Mouse (Mus musculus): ENCODE data around the gene Hba-a2. TPM values are rescaled to one million over a fixed set of nuclear protein-coding genes. Genes with fewer than 3 reads are reported as not detected.
A peak's percentile ranks its signal among the peaks of the same experiment; 100 is the strongest.
"Not testable (repeated sequence)": the region's sequence is repeated elsewhere in the genome, so short reads cannot be mapped to it uniquely, and the experiment has no call there.

The Hba-a2 gene
- polyA plus RNA-seq (2011; ENCODE audit: insufficient read length, low read depth, missing spikeins): not detected in 2 replicates

- H3K4me1 ChIP-seq (ENCODE audit: control insufficient read depth, insufficient read depth, low read length); H3K27ac ChIP-seq (ENCODE audit: insufficient read depth, low read length); H3K4me3 ChIP-seq (ENCODE audit: insufficient read depth, low read length): not testable (repeated sequence)
These were observed at the start of gene Hba-a2 for GRCm38 (mm10) chr11:32296203-32296602. TSS of gene Hba-a2 (plus strand) at chr11:32296489.

GRCm38 (mm10) chr11:32247068-32247467 lies 49.2 kb upstream of the Hba-a2 start:
- no peak for TF ChIP-seq CTCF (IDR thresholded peaks at IDR 0.05; ENCODE audit: borderline replicate concordance, insufficient read depth, low read length)
- TF ChIP-seq POLR2A (IDR thresholded peaks at IDR 0.05; ENCODE audit: low read depth, low read length): no peak
- Histone ChIP-seq H3K4me3 (ENCODE audit: insufficient read depth, low read length) (no peak overlapping the region), H3K4me1 (ENCODE audit: control insufficient read depth, insufficient read depth, low read length) (peaks cover 9% of the 10 kb centered on the region), H3K27ac (ENCODE audit: insufficient read depth, low read length) (no peak overlapping the region)

- H3K27ac ChIP-seq (ENCODE audit: insufficient read depth, low read length): no peak overlapping the region
- H3K4me3 ChIP-seq (ENCODE audit: insufficient read depth, low read length): no peak overlapping the region
- peaks cover 9% of the 10 kb centered on the region for H3K4me1 ChIP-seq (ENCODE audit: control insufficient read depth, insufficient read depth, low read length)
- TF ChIP-seq CTCF (IDR thresholded peaks at IDR 0.05; ENCODE audit: borderline replicate concordance, insufficient read depth, low read length): no peak
- TF ChIP-seq POLR2A (IDR thresholded peaks at IDR 0.05; ENCODE audit: low read depth, low read length): no peak
These were observed 47.9 kb upstream of the Hba-a2 start for GRCm38 (mm10) chr11:32248350-32248749.

- H3K4me1 ChIP-seq (ENCODE audit: control insufficient read depth, insufficient read depth, low read length): peaks cover 9% of the 10 kb centered on the region
- TF ChIP-seq POLR2A (IDR thresholded peaks at IDR 0.05; ENCODE audit: low read depth, low read length) (no peak), CTCF (IDR thresholded peaks at IDR 0.05; ENCODE audit: borderline replicate concordance, insufficient read depth, low read length) (no peak)
- peak overlapping the region; percentile 74; the same call in 1 of the 2 replicates for H3K27ac ChIP-seq (ENCODE audit: insufficient read depth, low read length)
- no peak overlapping the region for H3K4me3 ChIP-seq (ENCODE audit: insufficient read depth, low read length)
These were observed 45.2 kb upstream of the Hba-a2 start for GRCm38 (mm10) chr11:32250880-32251763.

GRCm38 (mm10) chr11:32253121-32253520 lies 43.2 kb upstream of the Hba-a2 start:
- H3K27ac ChIP-seq (ENCODE audit: insufficient read depth, low read length): no peak overlapping the region
- H3K4me3 ChIP-seq (ENCODE audit: insufficient read depth, low read length): no peak overlapping the region
- TF ChIP-seq POLR2A (IDR thresholded peaks at IDR 0.05; ENCODE audit: low read depth, low read length): no peak
- no peak for TF ChIP-seq CTCF (IDR thresholded peaks at IDR 0.05; ENCODE audit: borderline replicate concordance, insufficient read depth, low read length)
- peaks cover 9% of the 10 kb centered on the region for H3K4me1 ChIP-seq (ENCODE audit: control insufficient read depth, insufficient read depth, low read length)

- no peak overlapping the region for H3K4me3 ChIP-seq (ENCODE audit: insufficient read depth, low read length)
- H3K27ac ChIP-seq (ENCODE audit: insufficient read depth, low read length): no peak overlapping the region
- peaks cover 4% of the 10 kb centered on the region for H3K4me1 ChIP-seq (ENCODE audit: control insufficient read depth, insufficient read depth, low read length)
- TF ChIP-seq POLR2A (IDR thresholded peaks at IDR 0.05; ENCODE audit: low read depth, low read length): no peak
- TF ChIP-seq CTCF (IDR thresholded peaks at IDR 0.05; ENCODE audit: borderline replicate concordance, insufficient read depth, low read length): no peak
These were observed 40.1 kb upstream of the Hba-a2 start for GRCm38 (mm10) chr11:32256146-32256545.

- Histone ChIP-seq H3K4me3 (ENCODE audit: insufficient read depth, low read length) (no peak overlapping the region), H3K27ac (ENCODE audit: insufficient read depth, low read length) (no peak overlapping the region), H3K4me1 (ENCODE audit: control insufficient read depth, insufficient read depth, low read length) (peaks cover 2% of the 10 kb centered on the region; the same call in 1 of the 2 replicates)
- TF ChIP-seq POLR2A (IDR thresholded peaks at IDR 0.05; ENCODE audit: low read depth, low read length) (no peak), CTCF (IDR thresholded peaks at IDR 0.05; ENCODE audit: borderline replicate concordance, insufficient read depth, low read length) (no peak)
These were observed 39.7 kb upstream of the Hba-a2 start for GRCm38 (mm10) chr11:32256566-32256965.

- TF ChIP-seq POLR2A (IDR thresholded peaks at IDR 0.05; ENCODE audit: low read depth, low read length): no peak
- no peak for TF ChIP-seq CTCF (IDR thresholded peaks at IDR 0.05; ENCODE audit: borderline replicate concordance, insufficient read depth, low read length)
These were observed 33.4 kb upstream of the Hba-a2 start for GRCm38 (mm10) chr11:32262674-32263415.

GRCm38 (mm10) chr11:32265117-32265738 lies 31.1 kb upstream of the Hba-a2 start:
- TF ChIP-seq CTCF (IDR thresholded peaks at IDR 0.05; ENCODE audit: borderline replicate concordance, insufficient read depth, low read length) (no peak), POLR2A (IDR thresholded peaks at IDR 0.05; ENCODE audit: low read depth, low read length) (no peak)
- no peak overlapping the region for H3K4me3 ChIP-seq (ENCODE audit: insufficient read depth, low read length)
- peaks cover 30% of the 10 kb centered on the region for H3K4me1 ChIP-seq (ENCODE audit: control insufficient read depth, insufficient read depth, low read length)
- peak overlapping the region; percentile 74; the same call in 1 of the 2 replicates for H3K27ac ChIP-seq (ENCODE audit: insufficient read depth, low read length)

More at GRCm38 (mm10) chr11:32262674-32263415, 33.4 kb upstream of the Hba-a2 start:
- Histone ChIP-seq H3K4me3 (ENCODE audit: insufficient read depth, low read length) (no peak overlapping the region), H3K4me1 (ENCODE audit: control insufficient read depth, insufficient read depth, low read length) (peaks cover 28% of the 10 kb centered on the region), H3K27ac (ENCODE audit: insufficient read depth, low read length) (peak overlapping the region; percentile 72)
